Mouse (Mus musculus): Measurements from ENCODE around the gene Olfr1512. TPM values are rescaled to one million over a fixed set of nuclear protein-coding genes. Genes with fewer than 3 reads are reported as not detected.
"Not testable (repeated sequence)": the region's sequence is repeated elsewhere in the genome, so short reads cannot be mapped to it uniquely, and the experiment has no call there.

The Olfr1512 gene
- not detected in 2 replicates for polyA plus RNA-seq (2016; fragmentation: Nextera tagmentation; extraction: Ambion mirVana)

DNA sequence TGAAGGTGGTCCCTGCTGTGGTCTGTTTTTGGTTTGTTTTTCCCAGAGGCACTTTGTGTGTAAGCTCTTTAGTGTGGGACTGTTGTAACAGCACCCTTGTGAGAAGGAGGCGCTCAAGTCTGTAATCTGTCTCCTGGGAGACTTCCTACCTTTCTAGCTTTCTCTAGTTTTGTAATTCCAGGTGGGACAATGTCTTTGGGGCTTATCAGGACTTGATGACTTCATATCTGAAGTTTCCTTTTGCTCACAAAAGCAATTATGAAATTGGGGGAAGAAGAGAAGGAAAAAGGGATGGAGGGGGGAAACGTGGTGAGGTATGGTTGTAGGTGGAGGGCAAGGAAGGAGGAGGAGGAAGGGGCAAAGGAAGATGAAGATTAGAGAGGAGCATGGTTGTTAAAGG, at the start of gene Olfr1512:
Olfr1512 (minus strand) TSS at position 101 of the 400 bp plus-strand sequence.
- 89% methylated on average over 2 of the region's 2 CpGs for WGBS
- Histone ChIP-seq H3K27ac (replicated peaks) (no peak within 1 kb of the TSS), H3K4me2 (replicated peaks) (no peak within 1 kb of the TSS), H3K27me3 (no peaks in the 10 kb centered on the region), H3K4me3 (no peak within 1 kb of the TSS), H3K36me3 (no peaks in the 10 kb centered on the region), H3K9ac (replicated peaks) (no peak within 1 kb of the TSS), H3K9me3 (no peaks in the 10 kb centered on the region), H3K4me1 (no peaks in the 10 kb centered on the region)
- ATAC-seq (ENCODE audit: low FRiP score, low read depth), result no peak

DNA sequence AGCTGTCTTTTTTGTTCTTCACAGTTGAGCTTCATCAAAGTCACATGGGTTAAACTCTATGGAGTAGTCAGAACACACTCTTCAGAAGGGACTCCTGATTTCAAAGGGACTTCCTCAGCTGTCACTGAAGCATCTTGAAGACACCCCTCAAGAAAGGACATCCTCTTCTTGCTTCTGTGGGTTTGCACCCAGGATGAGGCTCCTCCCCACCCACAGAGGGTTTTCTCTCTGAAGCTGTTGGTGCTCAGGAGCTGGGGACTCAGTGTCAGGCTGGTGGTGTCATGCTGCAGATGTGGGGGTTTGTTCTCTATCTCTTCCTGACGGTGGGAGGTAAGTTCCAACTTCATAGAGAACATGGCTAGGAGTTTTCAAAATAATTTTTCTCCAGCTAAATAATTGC, 48.7 kb upstream of the Olfr1512 start:
- no peak overlapping the region for H3K27ac ChIP-seq (replicated peaks)
- H3K9me3 ChIP-seq, result no peaks in the 10 kb centered on the region
- no peaks in the 10 kb centered on the region for H3K27me3 ChIP-seq
- no peaks in the 10 kb centered on the region for H3K4me1 ChIP-seq
- H3K36me3 ChIP-seq, result no peaks in the 10 kb centered on the region
- WGBS, result 91% methylated on average over 1 of the region's 1 CpGs
- no peak overlapping the region for H3K9ac ChIP-seq (replicated peaks)
- no peak for ATAC-seq (ENCODE audit: low FRiP score, low read depth)
- H3K4me2 ChIP-seq (replicated peaks), result no peak overlapping the region
- H3K4me3 ChIP-seq, result no peak overlapping the region

DNA sequence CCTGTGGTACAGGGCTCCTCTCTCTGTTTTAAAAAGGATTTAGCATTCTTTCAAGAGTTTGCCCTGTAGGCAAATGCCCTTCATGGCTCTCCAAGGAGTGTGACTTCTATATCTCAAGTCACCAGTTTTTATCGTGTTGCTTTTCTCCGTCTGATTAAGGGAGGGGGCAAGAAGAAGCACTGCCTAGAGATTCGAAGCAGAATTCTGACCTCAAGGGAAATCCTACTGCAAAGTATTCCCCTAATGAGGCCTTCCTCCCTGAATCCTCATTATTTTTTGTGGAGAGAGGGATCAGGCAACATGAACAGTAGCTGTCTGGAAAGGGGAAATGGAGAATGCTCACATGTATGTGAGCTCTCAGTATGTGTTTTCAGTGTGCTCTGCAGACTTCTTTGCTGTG, 35.3 kb upstream of the Olfr1512 start, which contains the start of gene Olfr1510:
Olfr1510 (minus strand) TSS at position 101 of the 400 bp plus-strand sequence.
- Histone ChIP-seq H3K9me3 (no peaks in the 10 kb centered on the region), H3K27me3 (no peaks in the 10 kb centered on the region), H3K4me3 (no peak within 1 kb of the TSS), H3K36me3 (no peaks in the 10 kb centered on the region), H3K27ac (replicated peaks) (no peak within 1 kb of the TSS), H3K4me2 (replicated peaks) (no peak within 1 kb of the TSS), H3K9ac (replicated peaks) (no peak within 1 kb of the TSS), H3K4me1 (no peaks in the 10 kb centered on the region)
- 84% methylated on average over 3 of the region's 3 CpGs for WGBS
- ATAC-seq (ENCODE audit: low FRiP score, low read depth), result no peak

DNA sequence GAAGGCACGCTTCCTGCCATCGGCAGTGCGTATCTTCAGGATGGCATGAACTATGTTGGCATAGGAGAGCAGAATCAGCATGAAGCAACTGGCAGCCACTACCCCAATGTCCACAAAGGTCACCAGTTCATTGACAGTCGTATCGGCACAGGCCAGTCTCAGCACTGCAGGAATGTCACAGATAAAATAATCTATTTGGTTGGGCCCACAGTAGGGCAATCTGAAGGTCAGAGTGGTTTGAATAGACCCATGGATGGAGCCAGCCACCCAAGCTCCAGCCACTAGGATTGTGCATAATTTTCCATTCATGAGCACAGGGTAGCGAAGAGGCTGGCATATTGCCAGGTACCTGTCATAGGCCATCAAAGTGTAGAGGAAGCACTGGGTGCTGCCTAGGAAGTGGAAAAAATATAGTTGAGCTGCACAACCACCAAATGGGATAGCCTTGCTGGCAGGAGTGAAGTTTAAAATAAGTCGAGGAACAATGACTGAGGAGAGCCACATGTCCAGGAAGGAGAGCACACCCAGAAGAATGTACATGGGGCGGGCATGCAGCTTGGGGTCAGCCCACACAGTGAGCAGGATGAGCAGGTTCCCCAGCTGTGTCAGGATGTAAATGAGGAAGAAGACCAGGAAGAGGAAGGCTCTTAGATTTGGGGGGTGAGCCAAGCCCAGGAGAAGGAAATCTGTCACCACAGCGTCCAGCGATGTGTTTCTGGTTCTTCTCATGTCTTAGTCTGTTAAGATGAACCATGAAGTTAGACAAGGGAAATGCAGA, 31.4 kb upstream of the Olfr1512 start:
- H3K4me1 ChIP-seq; ATAC-seq (ENCODE audit: low FRiP score, low read depth); H3K4me2 ChIP-seq (replicated peaks); H3K4me3 ChIP-seq; H3K9ac ChIP-seq (replicated peaks); H3K9me3 ChIP-seq; H3K27me3 ChIP-seq; H3K27ac ChIP-seq (replicated peaks); H3K36me3 ChIP-seq: not testable (repeated sequence)
- 82% methylated on average over 7 of the region's 10 CpGs for WGBS

DNA sequence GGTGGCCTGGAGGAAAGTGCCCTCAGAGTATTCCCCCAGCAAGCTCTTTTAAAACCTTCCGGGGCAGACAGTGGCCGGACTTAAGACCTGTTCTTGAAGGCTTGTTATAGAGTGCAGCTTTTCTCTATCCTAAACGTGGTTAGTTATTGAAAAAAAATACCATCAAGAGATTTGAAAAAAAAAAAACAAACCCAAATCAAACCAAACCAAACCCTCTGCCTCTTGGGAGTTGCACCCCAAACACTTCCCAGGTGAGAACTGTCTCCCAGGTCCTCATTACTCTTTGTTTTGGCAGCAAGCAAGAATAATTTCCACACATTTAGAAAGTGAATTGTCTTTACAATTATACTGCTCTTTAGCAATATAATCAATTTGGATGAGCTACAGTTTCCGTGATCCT, 18.3 kb upstream of the Olfr1512 start, which contains the start of gene Olfr1511:
Olfr1511 (minus strand) TSS at position 101 of the 400 bp plus-strand sequence.
- ATAC-seq (ENCODE audit: low FRiP score, low read depth), result no peak
- Histone ChIP-seq H3K4me2 (replicated peaks) (no peak within 1 kb of the TSS), H3K9ac (replicated peaks) (no peak within 1 kb of the TSS), H3K4me1 (no peaks in the 10 kb centered on the region), H3K4me3 (no peak within 1 kb of the TSS), H3K27me3 (no peaks in the 10 kb centered on the region), H3K27ac (replicated peaks) (no peak within 1 kb of the TSS), H3K9me3 (no peaks in the 10 kb centered on the region), H3K36me3 (no peaks in the 10 kb centered on the region)
- WGBS, result 82% methylated on average over 4 of the region's 4 CpGs

DNA sequence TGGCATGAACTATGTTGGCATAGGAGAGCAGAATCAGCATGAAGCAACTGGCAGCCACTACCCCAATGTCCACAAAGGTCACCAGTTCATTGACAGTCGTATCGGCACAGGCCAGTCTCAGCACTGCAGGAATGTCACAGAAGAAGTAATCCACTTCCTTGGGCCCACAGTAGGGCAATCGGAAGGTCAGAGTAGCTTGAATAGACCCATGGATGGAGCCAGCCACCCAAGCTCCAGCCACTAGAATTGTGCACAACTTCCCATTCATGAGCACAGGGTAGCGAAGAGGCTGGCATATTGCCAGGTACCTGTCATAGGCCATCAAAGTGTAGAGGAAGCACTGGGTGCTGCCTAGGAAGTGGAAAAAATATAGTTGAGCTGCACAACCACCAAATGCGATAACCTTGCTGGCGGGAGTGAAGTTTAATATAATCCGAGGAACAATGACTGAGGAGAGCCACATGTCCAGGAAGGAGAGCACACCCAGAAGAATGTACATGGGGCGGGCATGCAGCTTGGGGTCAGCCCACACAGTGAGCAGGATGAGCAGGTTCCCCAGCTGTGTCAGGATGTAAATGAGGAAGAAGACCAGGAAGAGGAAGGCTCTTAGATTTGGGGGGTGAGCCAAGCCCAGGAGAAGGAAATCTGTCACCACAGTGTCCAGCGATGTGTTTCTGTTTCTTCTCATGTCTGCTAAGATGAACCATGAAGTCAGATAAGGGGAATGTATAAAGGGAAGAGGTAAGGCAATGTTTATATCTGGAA, 11.3 kb upstream of the Olfr1512 start:
- not testable (repeated sequence) for H3K9me3 ChIP-seq; H3K4me1 ChIP-seq; H3K27me3 ChIP-seq; ATAC-seq (ENCODE audit: low FRiP score, low read depth); H3K27ac ChIP-seq (replicated peaks); H3K4me3 ChIP-seq; H3K9ac ChIP-seq (replicated peaks); H3K4me2 ChIP-seq (replicated peaks); H3K36me3 ChIP-seq
- WGBS, result 89% methylated on average over 9 of the region's 9 CpGs

DNA sequence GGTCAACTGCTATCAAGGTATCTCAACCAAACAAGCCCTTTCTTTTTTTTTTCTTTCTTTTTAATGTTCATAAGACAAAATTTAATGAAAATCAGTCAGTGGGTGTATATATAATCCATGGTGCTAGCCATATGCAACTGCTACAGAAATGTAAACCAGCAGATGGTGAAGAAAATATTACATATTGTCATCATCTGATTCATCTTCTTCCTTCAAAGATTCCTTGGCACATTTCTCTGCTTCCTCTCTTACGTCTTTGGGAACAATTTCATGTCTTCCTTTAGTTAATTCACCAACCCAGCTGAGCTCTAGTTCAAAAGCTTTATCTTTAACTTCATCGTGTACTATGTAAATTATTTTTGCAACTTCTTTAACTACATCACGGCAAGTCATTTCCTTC, 10.2 kb downstream of the Olfr1512 start:
- no peaks in the 10 kb centered on the region for H3K36me3 ChIP-seq
- H3K4me1 ChIP-seq, result no peaks in the 10 kb centered on the region
- no peaks in the 10 kb centered on the region for H3K27me3 ChIP-seq
- no peak overlapping the region for H3K4me3 ChIP-seq
- no peak overlapping the region for H3K9ac ChIP-seq (replicated peaks)
- no peak overlapping the region for H3K4me2 ChIP-seq (replicated peaks)
- no peak for ATAC-seq (ENCODE audit: low FRiP score, low read depth)
- no peaks in the 10 kb centered on the region for H3K9me3 ChIP-seq
- H3K27ac ChIP-seq (replicated peaks), result no peak overlapping the region
- 93% methylated on average over 3 of the region's 3 CpGs for WGBS

DNA sequence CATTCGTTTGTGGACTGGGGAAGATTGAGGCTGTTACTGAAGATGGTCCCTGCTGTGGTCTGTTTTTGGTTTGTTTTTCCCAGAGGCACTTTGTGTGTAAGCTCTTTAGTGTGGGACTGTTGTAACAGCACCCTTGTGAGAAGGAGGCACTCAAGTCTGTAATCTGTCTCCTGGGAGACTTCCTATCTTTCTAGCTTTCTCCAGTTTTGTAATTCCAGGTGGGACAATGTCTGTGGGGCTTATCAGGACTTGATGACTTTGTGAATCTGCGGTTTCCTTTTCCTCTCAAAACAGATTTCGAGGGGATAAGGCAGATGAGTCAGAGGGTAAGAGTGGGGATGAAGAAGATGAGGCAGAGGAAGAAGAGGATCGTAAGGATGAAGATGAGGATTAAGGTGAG, 22.7 kb downstream of the Olfr1512 start, which contains the start of gene Olfr1513:
Olfr1513 (minus strand) TSS at position 101 of the 400 bp plus-strand sequence.
- Histone ChIP-seq H3K4me2 (replicated peaks) (no peak within 1 kb of the TSS), H3K4me3 (no peak within 1 kb of the TSS), H3K27ac (replicated peaks) (no peak within 1 kb of the TSS), H3K27me3 (no peaks in the 10 kb centered on the region), H3K9me3 (no peaks in the 10 kb centered on the region), H3K36me3 (no peaks in the 10 kb centered on the region), H3K9ac (replicated peaks) (no peak within 1 kb of the TSS), H3K4me1 (no peaks in the 10 kb centered on the region)
- WGBS, result 87% methylated on average over 4 of the region's 4 CpGs
- no peak for ATAC-seq (ENCODE audit: low FRiP score, low read depth)

DNA sequence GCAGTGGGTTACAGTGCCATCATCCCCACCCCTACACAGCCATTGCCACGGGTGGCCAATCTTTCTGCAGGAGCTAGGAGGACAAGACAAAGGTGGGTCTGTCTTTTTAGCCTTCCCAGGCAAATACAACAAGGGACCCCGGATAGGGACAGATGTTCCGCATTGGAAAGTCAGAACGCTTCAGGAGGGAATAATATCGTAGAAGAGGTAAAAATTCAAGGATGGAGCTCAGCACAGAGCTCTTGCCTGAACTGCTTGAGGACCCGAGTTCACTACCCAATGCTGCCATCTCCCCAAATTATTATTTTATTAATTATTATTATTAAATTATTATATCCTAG, 39.5 kb downstream of the Olfr1512 start:
- Histone ChIP-seq H3K4me3 (no peak overlapping the region), H3K36me3 (no peaks in the 10 kb centered on the region), H3K4me1 (no peaks in the 10 kb centered on the region), H3K4me2 (replicated peaks) (peak overlapping the region; percentile 46; the same call in 1 of the 2 replicates), H3K9ac (replicated peaks) (no peak overlapping the region), H3K27me3 (no peaks in the 10 kb centered on the region), H3K27ac (replicated peaks) (no peak overlapping the region), H3K9me3 (no peaks in the 10 kb centered on the region)
- no peak for ATAC-seq (ENCODE audit: low FRiP score, low read depth)
- 82% methylated on average over 6 of the region's 6 CpGs for WGBS

DNA sequence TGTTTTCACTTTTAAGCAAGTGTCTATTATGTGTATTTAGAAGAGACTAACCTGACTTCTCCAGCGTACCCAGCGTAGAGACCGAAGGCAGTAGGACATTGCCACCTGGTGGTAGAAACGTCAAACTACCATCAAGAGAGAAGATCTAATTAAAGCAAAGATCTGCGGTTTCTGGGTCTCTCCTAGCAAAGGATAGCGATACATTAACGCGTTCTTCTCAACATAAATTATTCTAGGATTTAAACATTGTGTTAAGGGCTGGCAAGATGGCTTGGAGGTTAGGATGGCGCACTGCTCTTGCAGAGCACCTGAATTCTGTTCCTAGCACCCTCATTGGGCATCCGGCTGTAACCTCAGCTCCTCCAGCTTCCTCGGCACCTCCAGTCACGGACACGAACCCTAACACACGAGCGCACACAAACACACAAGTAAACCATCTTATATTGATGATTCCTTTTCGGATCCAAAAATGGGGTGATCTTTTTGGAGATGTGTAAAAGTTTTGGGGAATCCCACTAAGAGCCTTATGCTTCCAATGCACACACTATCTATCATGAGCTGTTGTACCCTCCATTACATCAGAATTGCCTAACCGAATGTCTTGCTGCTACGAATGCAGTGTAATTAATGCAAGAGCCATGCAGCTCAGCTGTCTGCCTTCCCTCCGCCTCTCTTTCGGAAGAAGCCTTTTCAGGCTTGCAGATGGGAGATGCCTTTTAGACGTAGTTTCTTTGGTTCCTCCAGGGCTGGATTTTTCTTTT, 40.0 kb downstream of the Olfr1512 start:
- H3K4me2 ChIP-seq (replicated peaks), result peak overlapping the region; percentile 46
- H3K36me3 ChIP-seq, result no peaks in the 10 kb centered on the region
- no peak overlapping the region for H3K27ac ChIP-seq (replicated peaks)
- no peaks in the 10 kb centered on the region for H3K9me3 ChIP-seq
- H3K4me3 ChIP-seq, result peak overlapping the region; percentile 21; the same call in 1 of the 2 replicates
- H3K27me3 ChIP-seq, result no peaks in the 10 kb centered on the region
- 0 out of 2 replicates have a peak overlapping the region, but pooled peaks have one; percentile 34 for H3K9ac ChIP-seq (replicated peaks)
- WGBS, result 35% methylated on average over 21 of the region's 21 CpGs
- H3K4me1 ChIP-seq, result no peaks in the 10 kb centered on the region
- ATAC-seq (ENCODE audit: low FRiP score, low read depth), result peak; percentile 57

DNA sequence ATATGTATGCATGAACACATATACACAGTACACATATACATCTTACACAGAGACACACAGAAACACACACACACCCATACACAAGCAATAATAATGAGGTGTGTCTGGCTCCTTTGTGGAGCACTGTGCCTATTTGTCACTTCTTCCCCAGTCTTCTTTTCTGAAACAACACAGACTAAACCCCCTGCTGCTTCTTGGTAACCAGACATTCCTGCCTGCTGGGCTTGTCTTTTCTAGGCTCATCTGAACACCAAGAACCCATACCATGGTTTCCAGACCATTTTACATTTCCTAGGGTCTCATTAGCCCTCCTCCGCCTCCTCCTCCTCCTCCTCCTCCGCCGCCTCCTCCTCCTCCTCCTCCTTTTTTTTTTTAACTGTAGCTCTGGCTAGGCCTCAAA, 46.8 kb downstream of the Olfr1512 start:
- no peak for ATAC-seq (ENCODE audit: low FRiP score, low read depth)
- Histone ChIP-seq H3K4me1 (peaks cover 35% of the 10 kb centered on the region), H3K4me2 (replicated peaks) (no peak overlapping the region), H3K9ac (replicated peaks) (no peak overlapping the region), H3K36me3 (no peaks in the 10 kb centered on the region), H3K9me3 (no peaks in the 10 kb centered on the region), H3K4me3 (no peak overlapping the region), H3K27ac (replicated peaks) (peak overlapping the region; percentile 84), H3K27me3 (no peaks in the 10 kb centered on the region)
- 40% methylated on average over 1 of the region's 3 CpGs for WGBS
